Comparison of ENCODE assay signal across 21 mouse cellular contexts in genomic region chr5:88996246-88996645, GRCm38 (mm10).
DNase-seq lines count a peak whose midpoint lies in the region; ATAC-seq and TF ChIP-seq lines count a peak whose summit lies in the region.
"Had no signal": no experiment of that assay in that cellular context is flagged by ENCODE, and none has a peak within 500 bp of the region (broad histone marks: within the 10 kb centered on the region; RNA-seq: fewer than 3 reads in every experiment).

No protein-coding gene starts in this region.

- no peaks in the 10 kb centered on the region for H3K27me3 ChIP-seq in lung, postnatal 0 days (replicated peaks; ENCODE audit: insufficient read depth, low read length)
- H3K27me3 ChIP-seq: embryonic facial prominence, embryonic 13.5 days; forebrain, embryonic 12.5 days; heart, embryonic 12.5 days; hindbrain, embryonic 15.5 days had no signal

- H3K27ac ChIP-seq in lung, postnatal 0 days (ENCODE audit: low read length) = no peak overlapping the region
- H3K27ac ChIP-seq: embryonic facial prominence, embryonic 13.5 days; forebrain, embryonic 12.5 days; gastrocnemius, adult 2 months; hindbrain, embryonic 10.5 days; hindbrain, embryonic 15.5 days had no signal

- no peak overlapping the region for H3K4me3 ChIP-seq in lung, postnatal 0 days (ENCODE audit: low read depth, low read length)
- H3K4me3 ChIP-seq: embryonic facial prominence, embryonic 13.5 days; forebrain, embryonic 12.5 days; gastrocnemius, adult 2 months; heart, embryonic 12.5 days; hindbrain, embryonic 10.5 days; hindbrain, embryonic 15.5 days had no signal

- no peak for TF ChIP-seq CTCF in lung, postnatal 0 days (IDR thresholded peaks at IDR 0.05)

- 97% methylated on average over 8 of the region's 8 CpGs for WGBS in lung, postnatal 0 days

- TF ChIP-seq EP300 in lung, postnatal 0 days (IDR thresholded peaks at IDR 0.05) = no peak

- no peaks in the 10 kb centered on the region for H3K36me3 ChIP-seq in lung, postnatal 0 days (ENCODE audit: insufficient read depth, low read length)
- H3K36me3 ChIP-seq: embryonic facial prominence, embryonic 13.5 days; forebrain, embryonic 12.5 days; G1E; heart, embryonic 12.5 days; hindbrain, embryonic 10.5 days; hindbrain, embryonic 15.5 days had no signal

- no peak overlapping the region for H3K9ac ChIP-seq in lung, postnatal 0 days (replicated peaks; ENCODE audit: low read depth)
- H3K9ac ChIP-seq: embryonic facial prominence, embryonic 13.5 days; forebrain, embryonic 12.5 days; forebrain, postnatal 0 days; heart, embryonic 12.5 days; hindbrain, embryonic 15.5 days had no signal

- H3K4me2 ChIP-seq in lung, postnatal 0 days (replicated peaks; ENCODE audit: low read depth, low read length) = no peak overlapping the region
- H3K4me2 ChIP-seq: embryonic facial prominence, embryonic 13.5 days; forebrain, embryonic 12.5 days; heart, embryonic 12.5 days; hindbrain, embryonic 15.5 days had no signal

- DNase-seq in cerebellum, postnatal 4 days (ENCODE audit: low spot score in 2 of 2) = no peak
- DNase-seq in cerebellum, adult 11-12 months = peak; percentile 61
- DNase-seq in cerebellum, adult 9-10 months = peak; percentile 69
- DNase-seq in cerebellum, postnatal 25 days = peak; percentile 65 to 74
- DNase-seq in lung, postnatal 14 days = no peak
- no peak for DNase-seq in lung, postnatal 0 days (ENCODE audit: low spot score)
- no peak for DNase-seq in kidney, postnatal 14 days
- DNase-seq: adrenal gland, adult 8-10 months; B cell, adult 2 months; forebrain, postnatal 0 days; gastrocnemius, adult 2 months; gastrocnemius, postnatal 25 days had no signal

- H3K4me1 ChIP-seq in lung, postnatal 0 days (ENCODE audit: insufficient read depth, low read depth, low read length) = no peaks in the 10 kb centered on the region
- H3K4me1 ChIP-seq: embryonic facial prominence, embryonic 13.5 days; forebrain, embryonic 12.5 days; heart, embryonic 12.5 days; hindbrain, embryonic 10.5 days; hindbrain, embryonic 15.5 days had no signal

- H3K9me3 ChIP-seq in lung, postnatal 0 days (ENCODE audit: low read length) = no peaks in the 10 kb centered on the region
- H3K9me3 ChIP-seq: embryonic facial prominence, embryonic 13.5 days; forebrain, embryonic 12.5 days; hindbrain, embryonic 15.5 days had no signal

- ATAC-seq in cerebellum, adult (ENCODE audit: insufficient number of reproducible peaks, low FRiP score, low TSS enrichment) = peak; percentile 49
- no peak for ATAC-seq in lung, postnatal 0 days
- ATAC-seq: CD4-positive, CD25-positive, alpha-beta regulatory T cell, adult 4 months; forebrain, postnatal 0 days; intestine, embryonic 16.5 days had no signal

Comparison
In these comparisons a context has a peak if more than half of its experiments do, and no peak if none do; other contexts are left out.
1. DNase-seq: peak in cerebellum, adult 11-12 months (single experiment), cerebellum, adult 9-10 months (single experiment) and cerebellum, postnatal 25 days (2 of 2); none in cerebellum, postnatal 4 days (0 of 2), lung, postnatal 14 days (single experiment), lung, postnatal 0 days (single experiment) and kidney, postnatal 14 days (single experiment).